Mouse (Mus musculus): Measurements from ENCODE around the gene Slc35a5. TPM values are rescaled to one million over a fixed set of nuclear protein-coding genes. Genes with fewer than 3 reads are reported as not detected.

The Slc35a5 gene
- polyA plus RNA-seq, 1 experiment, result 46.1 TPM

DNA sequence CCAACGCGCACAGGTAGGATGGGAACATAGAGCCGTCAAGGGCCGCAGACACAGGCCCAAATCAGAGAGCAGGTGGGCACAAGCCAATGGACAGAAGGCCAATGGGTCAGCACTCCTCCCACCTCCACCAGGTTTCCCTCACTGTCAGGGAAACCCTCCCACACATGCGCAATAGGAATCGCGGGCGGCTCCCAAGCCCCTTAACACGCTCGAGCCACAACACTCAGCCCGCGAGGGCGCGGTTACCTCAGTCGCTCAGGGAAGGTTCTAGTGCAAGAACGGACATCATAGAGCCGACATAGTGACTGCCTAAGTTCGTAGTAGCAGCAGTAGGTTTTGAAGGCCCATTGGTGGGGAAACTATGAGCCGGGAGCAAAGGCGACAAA lies 377 bp downstream of the Slc35a5 start:
- TF ChIP-seq CTCF (IDR thresholded peaks at IDR 0.05; ENCODE audit: borderline replicate concordance, insufficient read depth, low read length) (no peak), POLR2A (IDR thresholded peaks at IDR 0.05; ENCODE audit: low read depth, low read length) (peak; percentile 55; the same call in 1 of the 2 replicates)
- Histone ChIP-seq H3K4me3 (ENCODE audit: insufficient read depth, low read length) (peak overlapping the region; percentile 61), H3K4me1 (ENCODE audit: control insufficient read depth, insufficient read depth, low read length) (peaks cover 4% of the 10 kb centered on the region; the same call in 1 of the 2 replicates), H3K27ac (ENCODE audit: insufficient read depth, low read length) (peak overlapping the region; percentile 86)

DNA sequence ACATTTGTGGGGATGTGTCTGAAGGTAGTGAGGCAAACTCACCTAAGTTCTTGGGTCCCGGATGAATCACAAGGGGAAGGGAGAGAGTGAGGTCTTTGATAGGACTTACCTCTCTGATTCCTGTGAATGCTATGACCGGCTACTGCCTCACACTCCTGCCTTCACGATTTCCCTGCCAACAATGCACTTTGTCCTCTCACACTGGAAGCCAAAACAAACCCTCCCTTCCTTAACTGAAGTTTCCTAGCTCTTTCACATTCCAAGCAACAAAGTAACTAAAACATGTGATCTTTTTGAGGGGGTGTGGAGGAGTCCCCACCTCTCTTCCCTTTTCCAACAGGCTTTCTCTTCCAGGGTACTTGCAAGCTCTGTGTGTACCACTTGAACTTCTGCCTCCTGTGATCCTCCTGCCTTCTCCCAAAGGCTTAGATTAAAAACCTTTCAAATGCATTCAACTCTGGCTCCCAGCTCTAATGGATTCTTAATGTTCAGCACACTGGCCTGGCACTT lies 3.7 kb downstream of the Slc35a5 start:
- Histone ChIP-seq H3K4me1 (ENCODE audit: control insufficient read depth, insufficient read depth, low read length) (0 out of 2 replicates have a peak, but pooled peaks cover 4% of the 10 kb centered on the region), H3K4me3 (ENCODE audit: insufficient read depth, low read length) (no peak overlapping the region), H3K27ac (ENCODE audit: insufficient read depth, low read length) (no peak overlapping the region)
- TF ChIP-seq CTCF (IDR thresholded peaks at IDR 0.05; ENCODE audit: borderline replicate concordance, insufficient read depth, low read length) (no peak), POLR2A (IDR thresholded peaks at IDR 0.05; ENCODE audit: low read depth, low read length) (no peak)

GRCm38 (mm10) chr16:45148488-45149082 lies 9.9 kb downstream of the Slc35a5 start:
- TF ChIP-seq POLR2A (IDR thresholded peaks at IDR 0.05; ENCODE audit: low read depth, low read length) (no peak), CTCF (IDR thresholded peaks at IDR 0.05; ENCODE audit: borderline replicate concordance, insufficient read depth, low read length) (no peak)
- Histone ChIP-seq H3K27ac (ENCODE audit: insufficient read depth, low read length) (no peak overlapping the region), H3K4me3 (ENCODE audit: insufficient read depth, low read length) (no peak overlapping the region), H3K4me1 (ENCODE audit: control insufficient read depth, insufficient read depth, low read length) (no peaks in the 10 kb centered on the region)

DNA sequence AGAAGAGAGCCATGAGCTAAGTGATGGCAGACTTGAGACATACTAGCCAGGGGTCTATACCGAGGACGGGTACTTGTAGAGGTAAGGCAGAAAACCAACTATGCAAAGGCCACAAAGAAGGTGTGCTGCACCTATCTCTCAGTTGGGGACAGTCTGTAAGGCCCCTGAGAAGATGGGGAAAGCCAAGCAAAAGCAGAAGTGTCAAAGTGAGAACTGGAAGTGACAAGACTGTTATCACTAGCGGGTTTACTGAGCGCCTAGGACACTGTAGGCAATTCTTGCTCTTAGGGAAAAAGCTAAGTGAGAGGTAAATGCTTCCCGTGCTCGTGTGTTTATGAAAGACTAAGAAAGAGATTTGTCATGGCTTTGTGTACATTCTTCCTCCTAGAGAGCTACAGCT lies 13.4 kb downstream of the Slc35a5 start:
- no peak for TF ChIP-seq POLR2A (IDR thresholded peaks at IDR 0.05; ENCODE audit: low read depth, low read length)
- no peak for TF ChIP-seq CTCF (IDR thresholded peaks at IDR 0.05; ENCODE audit: borderline replicate concordance, insufficient read depth, low read length)
- H3K27ac ChIP-seq (ENCODE audit: insufficient read depth, low read length), result no peak overlapping the region
- H3K4me1 ChIP-seq (ENCODE audit: control insufficient read depth, insufficient read depth, low read length), result peaks cover 2% of the 10 kb centered on the region; the same call in 1 of the 2 replicates
- no peak overlapping the region for H3K4me3 ChIP-seq (ENCODE audit: insufficient read depth, low read length)

DNA sequence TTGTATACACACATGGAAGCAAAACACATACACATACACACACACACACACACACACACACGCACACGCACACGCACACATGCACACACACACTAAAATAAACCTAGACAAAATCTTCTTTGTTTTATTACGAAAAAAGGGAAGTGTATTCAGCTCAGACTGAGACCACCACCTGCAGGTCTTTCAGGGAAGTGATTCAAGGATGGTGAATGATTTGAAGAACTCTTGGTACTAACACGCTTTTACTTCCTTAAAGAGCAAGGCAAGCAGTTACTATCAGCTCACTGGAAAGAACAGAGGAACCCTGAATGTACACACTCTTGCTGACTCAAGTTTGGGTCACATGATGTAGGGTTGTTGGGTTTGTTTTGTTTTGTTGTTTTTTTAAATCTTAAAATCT lies 15.9 kb downstream of the Slc35a5 start:
- Histone ChIP-seq H3K4me1 (ENCODE audit: control insufficient read depth, insufficient read depth, low read length) (peaks cover 2% of the 10 kb centered on the region; the same call in 1 of the 2 replicates), H3K27ac (ENCODE audit: insufficient read depth, low read length) (no peak overlapping the region), H3K4me3 (ENCODE audit: insufficient read depth, low read length) (no peak overlapping the region)
- TF ChIP-seq CTCF (IDR thresholded peaks at IDR 0.05; ENCODE audit: borderline replicate concordance, insufficient read depth, low read length), result no peak
- TF ChIP-seq POLR2A (IDR thresholded peaks at IDR 0.05; ENCODE audit: low read depth, low read length), result no peak

DNA sequence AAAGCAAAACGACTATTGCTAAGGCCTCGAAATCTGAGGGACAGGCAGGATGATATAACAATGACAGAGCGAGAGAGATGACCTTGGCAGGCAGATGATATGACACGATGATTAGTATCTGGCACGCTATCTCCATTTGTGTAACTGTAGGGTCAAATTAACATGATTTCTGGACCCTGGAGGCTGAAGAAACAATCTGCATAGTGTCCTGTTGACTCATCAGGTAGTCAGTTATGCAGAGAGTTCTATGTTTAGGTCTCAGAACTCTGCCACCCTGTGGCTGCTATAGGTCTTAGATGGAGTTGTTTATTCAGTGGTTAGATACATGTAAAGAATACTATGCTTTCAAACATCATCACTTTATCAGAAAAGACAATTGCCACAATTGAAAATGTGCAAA lies 16.8 kb downstream of the Slc35a5 start:
- no peak overlapping the region for H3K27ac ChIP-seq (ENCODE audit: insufficient read depth, low read length)
- no peak overlapping the region for H3K4me3 ChIP-seq (ENCODE audit: insufficient read depth, low read length)
- TF ChIP-seq POLR2A (IDR thresholded peaks at IDR 0.05; ENCODE audit: low read depth, low read length), result no peak
- TF ChIP-seq CTCF (IDR thresholded peaks at IDR 0.05; ENCODE audit: borderline replicate concordance, insufficient read depth, low read length), result no peak
- H3K4me1 ChIP-seq (ENCODE audit: control insufficient read depth, insufficient read depth, low read length), result peaks cover 2% of the 10 kb centered on the region; the same call in 1 of the 2 replicates

DNA sequence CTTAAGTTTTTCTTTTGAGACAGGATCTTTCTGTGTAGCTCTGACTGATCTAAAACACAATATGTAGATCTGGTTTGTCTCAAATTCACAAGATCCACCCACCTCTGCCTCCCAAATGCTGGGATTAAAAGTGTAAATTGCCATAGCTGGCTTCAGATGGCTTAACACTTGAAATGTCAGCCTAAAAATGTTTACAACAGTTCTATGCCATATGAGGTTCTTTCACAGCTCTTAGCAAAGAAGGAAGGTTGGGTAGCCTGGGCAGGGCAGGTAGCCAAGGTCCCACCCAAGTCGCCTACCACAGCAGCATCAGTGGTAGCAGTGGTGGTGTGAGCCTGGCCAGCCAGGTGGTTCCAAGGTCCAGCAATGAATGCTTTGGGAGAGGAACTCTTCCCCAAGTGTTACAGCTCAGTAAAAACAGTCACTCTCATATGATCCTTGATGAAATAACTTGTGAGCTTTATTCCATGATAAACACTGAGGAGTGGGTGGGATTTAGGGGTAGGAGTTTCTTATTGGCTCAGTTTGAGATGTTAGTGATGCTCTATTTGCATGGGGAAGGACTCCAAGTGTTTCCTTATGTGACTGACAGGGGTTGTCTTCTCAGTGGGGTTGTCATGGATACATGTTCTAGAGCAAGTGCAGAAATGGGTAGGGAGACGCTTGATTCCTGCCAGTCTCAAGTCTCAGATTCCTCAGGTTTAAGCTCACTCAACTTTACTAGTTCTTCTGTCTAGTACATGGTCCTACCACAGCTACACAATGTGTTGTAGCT lies 30.4 kb downstream of the Slc35a5 start:
- H3K4me1 ChIP-seq (ENCODE audit: control insufficient read depth, insufficient read depth, low read length), result peaks cover 3% of the 10 kb centered on the region; the same call in 1 of the 2 replicates
- TF ChIP-seq CTCF (IDR thresholded peaks at IDR 0.05; ENCODE audit: borderline replicate concordance, insufficient read depth, low read length), result no peak
- no peak for TF ChIP-seq POLR2A (IDR thresholded peaks at IDR 0.05; ENCODE audit: low read depth, low read length)
- no peak overlapping the region for H3K4me3 ChIP-seq (ENCODE audit: insufficient read depth, low read length)
- no peak overlapping the region for H3K27ac ChIP-seq (ENCODE audit: insufficient read depth, low read length)

GRCm38 (mm10) chr16:45124230-45125203 lies 34.0 kb downstream of the Slc35a5 start:
- no peak overlapping the region for H3K4me3 ChIP-seq (ENCODE audit: insufficient read depth, low read length)
- TF ChIP-seq POLR2A (IDR thresholded peaks at IDR 0.05; ENCODE audit: low read depth, low read length), result no peak
- TF ChIP-seq CTCF (IDR thresholded peaks at IDR 0.05; ENCODE audit: borderline replicate concordance, insufficient read depth, low read length), result no peak
- H3K4me1 ChIP-seq (ENCODE audit: control insufficient read depth, insufficient read depth, low read length), result peaks cover 3% of the 10 kb centered on the region; the same call in 1 of the 2 replicates
- H3K27ac ChIP-seq (ENCODE audit: insufficient read depth, low read length), result peak overlapping the region; percentile 54

DNA sequence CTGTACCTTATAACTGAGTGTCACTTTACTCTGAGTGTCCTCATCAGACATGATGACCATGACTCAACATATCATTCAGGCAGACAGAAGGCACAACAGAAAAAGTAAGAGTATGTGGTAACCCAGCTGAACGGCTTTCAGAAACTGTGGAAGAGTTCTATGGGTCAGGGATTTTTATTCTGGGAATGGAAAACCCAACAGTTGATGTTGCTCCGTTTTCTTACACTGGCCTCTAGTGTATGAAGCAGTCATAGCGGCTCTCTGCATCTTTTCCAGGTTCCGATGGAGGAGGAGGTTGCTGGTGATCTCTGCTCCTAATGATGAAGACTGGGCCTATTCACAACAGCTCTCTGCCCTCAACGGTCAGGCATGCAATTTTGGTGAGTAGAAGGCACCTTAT lies 35.9 kb downstream of the Slc35a5 start:
- TF ChIP-seq CTCF (IDR thresholded peaks at IDR 0.05; ENCODE audit: borderline replicate concordance, insufficient read depth, low read length) (no peak), POLR2A (IDR thresholded peaks at IDR 0.05; ENCODE audit: low read depth, low read length) (no peak)
- peaks cover 3% of the 10 kb centered on the region; the same call in 1 of the 2 replicates for H3K4me1 ChIP-seq (ENCODE audit: control insufficient read depth, insufficient read depth, low read length)
- no peak overlapping the region for H3K27ac ChIP-seq (ENCODE audit: insufficient read depth, low read length)
- no peak overlapping the region for H3K4me3 ChIP-seq (ENCODE audit: insufficient read depth, low read length)

Measured in embryonic fibroblast, embryonic 13.5 days (primary cell).